Mouse (Mus musculus) cortical plate, adult 2 months (tissue): ENCODE measurements around the gene Lypd3.

Experiments used
- CTCF ChIP-seq: fragments of 200-500 bp; IDR thresholded peaks from 2 replicates; pipeline ENCODE4 v1.5.1; 2011; ENCODE audit warnings: mild to moderate bottlenecking, control low read depth, low read length; ENCODE audit not compliant: insufficient read depth; ENCODE audit errors: extremely low read depth
- POLR2A ChIP-seq: fragments of 200-500 bp; IDR thresholded peaks from 2 replicates; pipeline ENCODE4 v1.6.1; 2011; ENCODE audit warnings: mild to moderate bottlenecking, low read length, control low read depth; ENCODE audit not compliant: insufficient read depth; ENCODE audit errors: extremely low read depth

DNA sequence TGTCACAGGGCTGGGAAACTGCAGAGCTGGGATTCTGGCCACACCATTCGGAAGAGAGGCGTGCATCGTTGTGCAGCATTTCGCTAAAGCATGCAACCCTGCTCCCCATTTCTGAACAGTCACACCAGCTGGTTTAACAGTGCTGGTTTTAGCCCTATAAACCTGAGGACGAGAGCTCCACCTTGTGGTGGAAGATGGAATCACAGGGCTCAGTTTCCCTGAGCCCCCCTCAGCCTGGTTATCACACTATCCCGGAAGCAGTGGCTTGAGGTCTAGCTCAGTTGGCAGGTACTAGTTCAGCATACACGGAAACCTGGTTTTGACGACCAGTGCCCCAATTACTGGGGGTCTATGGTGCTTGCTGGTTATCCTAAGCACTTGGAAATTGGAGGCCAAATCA lies 26.2 kb downstream of the Lypd3 start:
- TF ChIP-seq POLR2A (no peak), CTCF (peak; percentile 94)
